Mouse (Mus musculus): ENCODE results near the gene Ogfod3.

Gene Ogfod3

GRCm38 (mm10) chr11:121199851-121200250, 4.7 kb downstream of the Ogfod3 start:
- no peak for DNase-seq (ENCODE audit: low spot score in 2 of 2)

- DNase-seq (ENCODE audit: low spot score in 2 of 2): no peak
These were observed 5.9 kb downstream of the Ogfod3 start for GRCm38 (mm10) chr11:121198622-121199021.

GRCm38 (mm10) chr11:121193415-121193814, 11.1 kb downstream of the Ogfod3 start:
- no peak for DNase-seq (ENCODE audit: low spot score in 2 of 2)

GRCm38 (mm10) chr11:121192742-121193141, 11.8 kb downstream of the Ogfod3 start:
- no peak for DNase-seq (ENCODE audit: low spot score in 2 of 2)

- DNase-seq (ENCODE audit: low spot score in 2 of 2): no peak
These were observed 14.8 kb downstream of the Ogfod3 start for GRCm38 (mm10) chr11:121189681-121190080.

GRCm38 (mm10) chr11:121176285-121177270, 27.9 kb downstream of the Ogfod3 start:
- DNase-seq (ENCODE audit: low spot score in 2 of 2): peak; percentile 10 to 37

GRCm38 (mm10) chr11:121174234-121174633, 30.3 kb downstream of the Ogfod3 start:
- DNase-seq (ENCODE audit: low spot score in 2 of 2): no peak

- DNase-seq (ENCODE audit: low spot score in 2 of 2): no peak
These were observed 31.3 kb downstream of the Ogfod3 start for GRCm38 (mm10) chr11:121173203-121173602.

GRCm38 (mm10) chr11:121163751-121164150, 40.8 kb downstream of the Ogfod3 start:
- DNase-seq (ENCODE audit: low spot score in 2 of 2): no peak

- DNase-seq (ENCODE audit: low spot score in 2 of 2): no peak
These were observed 43.7 kb downstream of the Ogfod3 start for GRCm38 (mm10) chr11:121160636-121161346.

GRCm38 (mm10) chr11:121159971-121160370, 44.5 kb downstream of the Ogfod3 start, which contains the start of gene Uts2r:
Gene Uts2r (plus strand): TSS chr11:121160271.
- DNase-seq (ENCODE audit: low spot score in 2 of 2): no peak

GRCm38 (mm10) chr11:121156411-121156891, 48.1 kb downstream of the Ogfod3 start:
- DNase-seq (ENCODE audit: low spot score in 2 of 2): no peak

- DNase-seq (ENCODE audit: low spot score in 2 of 2): no peak
These were observed 50.3 kb downstream of the Ogfod3 start for GRCm38 (mm10) chr11:121154203-121154602.

- no peak for DNase-seq (ENCODE audit: low spot score in 2 of 2)
These were observed 56.3 kb downstream of the Ogfod3 start for GRCm38 (mm10) chr11:121148193-121148592.

GRCm38 (mm10) chr11:121145865-121146264, 58.6 kb downstream of the Ogfod3 start, which contains the start of gene Tex19.1:
Gene Tex19.1 (plus strand): TSS chr11:121146143.
- no peak for DNase-seq (ENCODE audit: low spot score in 2 of 2)

- DNase-seq (ENCODE audit: low spot score in 2 of 2): no peak
These were observed 61.0 kb downstream of the Ogfod3 start for GRCm38 (mm10) chr11:121143325-121144015.

- no peak for DNase-seq (ENCODE audit: low spot score in 2 of 2)
These were observed 65.8 kb downstream of the Ogfod3 start for GRCm38 (mm10) chr11:121138732-121139131.

- DNase-seq (ENCODE audit: low spot score in 2 of 2): no peak
These were observed 66.8 kb downstream of the Ogfod3 start for GRCm38 (mm10) chr11:121137682-121138081.

GRCm38 (mm10) chr11:121134600-121134999, 69.9 kb downstream of the Ogfod3 start:
- no peak for DNase-seq (ENCODE audit: low spot score in 2 of 2)

- no peak for DNase-seq (ENCODE audit: low spot score in 2 of 2)
These were observed 74.9 kb downstream of the Ogfod3 start for GRCm38 (mm10) chr11:121129616-121130015.
